Mouse (Mus musculus) ES-Bruce4 (cell line): ENCODE data around the gene Gpr12.

ENCODE experiments used
- CTCF ChIP-seq: IDR thresholded peaks from one replicate; pipeline ENCODE4 v1.8.1; 2011; ENCODE audit warnings: low read depth, low read length
- EP300 ChIP-seq: IDR thresholded peaks from 2 replicates; pipeline ENCODE4 v1.6.1; 2011; ENCODE audit warnings: low read depth, low read length; ENCODE audit not compliant: insufficient read depth
- POLR2A ChIP-seq: IDR thresholded peaks from one replicate; pipeline ENCODE4 v1.8.1; 2011; ENCODE audit warnings: low read length; ENCODE audit not compliant: insufficient read depth

GRCm38 (mm10) chr5:146584156-146584477 lies 922 bp downstream of the Gpr12 start:
- no peak for TF ChIP-seq CTCF
- no peak for TF ChIP-seq POLR2A
- TF ChIP-seq EP300, result no peak
